Mouse (Mus musculus) adrenal gland, postnatal 25 days (tissue): Measurements from ENCODE around the gene Tmem135. TPM values are rescaled to one million over a fixed set of nuclear protein-coding genes. Genes with fewer than 3 reads are reported as not detected.

ENCODE experiments used
- DNase-seq: peaks from one replicate; pipeline ENCODE4 v3.0.0; 2021; ENCODE audit warnings: mixed read lengths
- total RNA-seq: library from RNA; stranded (reverse); gene quantifications from 2 replicates; pipeline ENCODE4 v1.2.3, GENCODE M21; 2021

The Tmem135 gene
- total RNA-seq, 1 experiment from 2014 or later: 135 TPM

DNA sequence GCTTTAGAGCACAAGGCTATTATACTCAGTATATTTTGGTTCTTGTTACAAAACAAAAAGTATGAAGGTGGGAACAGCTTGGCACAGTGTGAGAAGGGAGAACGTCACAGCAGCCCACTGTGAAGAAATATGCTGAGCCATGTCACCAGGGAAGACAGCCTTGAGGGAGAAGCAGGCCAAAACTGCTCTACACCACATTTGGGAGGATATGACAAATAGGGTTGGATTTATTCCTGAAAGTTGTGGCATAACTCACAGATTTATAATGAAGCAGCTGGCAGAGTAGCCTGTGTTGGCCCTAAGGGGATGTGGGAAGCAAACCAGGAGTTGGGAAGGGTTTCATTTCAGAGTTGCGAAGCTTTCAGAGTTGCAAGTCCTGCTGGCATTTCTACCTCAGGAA, 225.4 kb downstream of the Tmem135 start:
- DNase-seq: peak; percentile 9

DNA sequence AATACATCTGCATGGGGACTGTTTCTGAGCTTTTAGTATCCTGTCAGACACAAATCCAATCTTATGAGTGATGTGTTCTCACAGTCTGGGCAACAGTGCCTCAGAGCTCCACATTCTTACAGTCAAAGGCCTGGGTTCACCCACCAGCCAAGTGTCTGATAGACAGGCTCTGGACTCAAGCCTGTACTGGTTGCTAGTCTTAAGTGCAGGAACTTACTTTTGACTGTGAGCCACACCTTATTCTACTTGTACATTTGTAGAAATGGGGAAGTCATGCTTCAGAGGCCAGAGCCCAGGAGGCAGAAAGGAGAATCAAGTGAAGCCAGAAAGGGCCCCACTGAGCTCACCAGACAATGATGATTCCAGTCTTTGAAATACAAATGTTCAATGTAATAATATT, 226.1 kb downstream of the Tmem135 start:
- no peak for DNase-seq

- DNase-seq: no peak
These were observed 229.6 kb downstream of the Tmem135 start for GRCm38 (mm10) chr7:89174430-89174829.

DNA sequence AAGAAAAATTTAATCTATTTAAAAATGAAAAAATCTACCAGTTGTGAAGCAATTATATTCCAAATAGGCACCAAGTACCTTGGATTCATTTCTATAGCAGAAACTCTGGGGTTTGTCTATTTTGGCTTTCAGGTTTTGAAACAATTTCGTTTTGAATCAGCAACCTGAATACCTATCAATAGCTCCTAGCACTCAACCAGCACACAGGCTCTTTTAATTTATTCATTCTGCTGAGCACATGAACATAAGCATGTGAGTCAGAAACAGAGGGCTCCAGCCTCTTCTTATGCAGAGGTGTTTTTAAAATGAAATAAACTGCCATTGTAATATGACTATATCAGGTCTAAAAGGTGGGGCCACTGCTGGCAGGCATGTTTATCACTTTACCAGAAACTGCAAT, 231.0 kb downstream of the Tmem135 start:
- DNase-seq: no peak

GRCm38 (mm10) chr7:89171790-89172467, 232.1 kb downstream of the Tmem135 start:
- DNase-seq: no peak

- peak; percentile 69 for DNase-seq
These were observed 235.4 kb downstream of the Tmem135 start for GRCm38 (mm10) chr7:89168606-89169005.

- DNase-seq: no peak
These were observed 238.5 kb downstream of the Tmem135 start for GRCm38 (mm10) chr7:89165528-89165927.

- DNase-seq: no peak
These were observed 242.2 kb downstream of the Tmem135 start for GRCm38 (mm10) chr7:89161610-89162378.

DNA sequence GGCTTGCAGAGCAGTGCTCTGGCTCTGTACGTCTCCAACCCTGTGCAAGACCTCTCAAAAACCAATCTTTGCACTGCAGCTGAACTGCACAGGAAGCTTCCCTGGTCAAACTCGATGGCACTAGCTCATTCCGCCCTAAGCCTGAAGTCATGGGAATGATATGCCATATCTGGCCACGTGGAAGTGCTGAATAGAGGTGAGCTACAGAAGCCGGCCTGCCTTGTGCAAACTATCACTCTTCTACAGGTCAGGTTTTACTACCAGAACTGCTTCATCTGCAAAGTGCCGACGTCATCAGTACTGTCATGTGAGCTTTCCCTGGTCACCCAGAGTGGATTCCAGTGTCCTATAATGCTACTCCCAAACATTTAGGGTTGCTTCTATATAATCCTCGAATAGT, 246.7 kb downstream of the Tmem135 start:
- no peak for DNase-seq

- DNase-seq: no peak
These were observed 247.4 kb downstream of the Tmem135 start for GRCm38 (mm10) chr7:89156629-89157028.

DNA sequence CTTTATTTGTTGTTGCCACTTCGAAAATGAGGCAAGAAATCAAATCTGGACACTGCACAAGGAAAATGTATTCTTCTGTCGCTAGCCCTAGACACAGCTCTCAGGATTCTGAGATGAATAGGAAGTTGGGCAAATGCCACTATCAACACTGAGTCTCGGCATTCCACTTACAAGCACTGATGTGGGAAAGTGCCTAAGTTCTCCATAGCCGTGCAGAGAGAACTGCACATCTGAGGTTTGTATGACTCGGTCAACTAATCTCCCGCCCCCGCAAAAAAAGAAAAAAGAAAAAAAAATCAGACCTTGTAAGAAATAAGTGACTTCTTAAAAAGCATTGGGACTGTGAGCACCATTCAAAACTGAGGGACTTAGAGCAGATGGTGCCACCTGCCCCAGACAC, 248.3 kb downstream of the Tmem135 start:
- DNase-seq: no peak

GRCm38 (mm10) chr7:89155223-89155622, 248.8 kb downstream of the Tmem135 start:
- no peak for DNase-seq

DNA sequence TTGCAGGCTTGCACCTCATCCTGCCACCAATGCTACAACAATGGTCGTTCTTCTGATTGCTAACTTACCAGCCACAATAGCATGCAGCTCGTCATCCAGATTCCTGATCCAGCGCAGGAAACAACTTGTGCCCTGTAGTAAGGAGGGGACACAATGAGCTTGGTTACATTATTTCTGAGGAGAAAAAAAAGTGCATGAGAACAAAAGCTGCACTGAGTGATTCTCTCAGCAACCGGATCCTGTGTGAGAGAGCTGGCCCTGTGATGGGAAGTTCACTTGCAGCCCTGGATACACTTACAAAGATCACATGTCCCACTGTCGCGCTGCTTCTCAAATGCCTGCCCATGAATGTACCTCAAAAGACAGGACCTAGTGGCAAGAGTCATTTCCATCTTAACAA, 252.7 kb downstream of the Tmem135 start:
- no peak for DNase-seq

GRCm38 (mm10) chr7:89140640-89141300, 263.3 kb downstream of the Tmem135 start:
- no peak for DNase-seq

GRCm38 (mm10) chr7:89134884-89135511, 269.0 kb downstream of the Tmem135 start:
- DNase-seq: no peak

- DNase-seq: peak; percentile 54
These were observed 277.7 kb downstream of the Tmem135 start for GRCm38 (mm10) chr7:89126063-89126882.

DNA sequence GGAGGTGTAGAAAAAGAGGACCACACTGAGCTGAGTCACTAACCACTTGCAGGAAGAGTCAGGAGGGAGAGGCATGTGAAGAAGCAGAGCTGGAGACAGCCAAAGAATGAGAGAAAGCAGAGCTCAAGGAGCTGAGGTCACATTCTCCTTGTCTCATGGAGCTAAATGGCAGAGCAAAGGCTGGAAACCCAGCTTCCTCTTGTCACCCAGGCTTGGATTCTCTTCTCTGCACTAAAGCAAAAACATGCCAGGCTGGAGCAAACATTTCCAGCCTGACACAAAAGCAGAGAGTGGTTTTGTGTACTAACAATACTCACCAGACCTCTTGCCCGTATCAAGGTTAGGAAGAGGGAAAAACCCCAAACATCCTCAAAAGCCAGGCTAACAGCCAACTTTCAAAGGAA, 287.8 kb downstream of the Tmem135 start:
- DNase-seq: no peak

- no peak for DNase-seq
These were observed 288.4 kb downstream of the Tmem135 start for GRCm38 (mm10) chr7:89115633-89116032.

- DNase-seq: no peak
These were observed 297.6 kb downstream of the Tmem135 start for GRCm38 (mm10) chr7:89106421-89106820.

DNA sequence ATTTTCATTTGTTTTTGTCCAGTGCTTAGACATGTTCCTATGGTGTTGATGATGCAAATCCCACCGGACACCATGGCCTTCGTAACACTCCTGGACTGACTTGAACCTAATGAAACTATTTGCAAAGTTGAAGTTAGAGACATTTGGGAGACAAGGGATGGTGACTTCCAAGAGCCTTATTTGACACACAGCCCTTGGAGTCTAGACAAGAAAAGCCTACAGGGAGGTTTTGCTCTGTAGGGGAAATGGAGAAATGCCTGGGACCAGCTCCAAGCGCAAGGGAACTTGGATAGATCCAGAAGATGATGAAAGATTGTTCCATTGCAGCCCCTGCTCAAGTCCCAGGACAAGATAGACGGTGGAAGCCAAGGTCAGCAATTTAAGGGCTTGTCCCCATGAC, 304.3 kb downstream of the Tmem135 start:
- DNase-seq: peak; percentile 15
